Mouse (Mus musculus) heart, postnatal 0 days (tissue): ENCODE measurements at regions not wholly inside any gene's neighbourhood (a gene's known extent, or its start where the extent isn't known, plus 50 kb on each side); places are given as distances from the start of the nearest gene placed in this dataset.

Experiments
- ATAC-seq: fragments of 200-750 bp; cut with Nextera tagmentation; 2 replicates; pipeline ENCODE4 v1.8.0; 2017; ENCODE audit warnings: low read depth, moderate number of reproducible peaks, moderate library complexity; ENCODE audit not compliant: insufficient read depth
- DNase-seq: peaks from one replicate; pipeline ENCODE4 v3.0.0-alpha.2; 2016; ENCODE audit warnings: low spot score
- H3K27ac ChIP-seq: fragments of 300-500 bp; sonication (generic); 2 replicates; pipeline ENCODE4 v1.5.1; 2014; ENCODE audit warnings: low read depth, mild to moderate bottlenecking
- H3K27me3 ChIP-seq: fragments of 300-500 bp; sonication (generic); 2 replicates; pipeline ENCODE4 v1.6.1; 2014; ENCODE audit warnings: low read length, mixed read lengths; ENCODE audit not compliant: control insufficient read depth, insufficient read depth
- H3K36me3 ChIP-seq: fragments of 300-500 bp; sonication (generic); replicated peaks from 2 replicates; pipeline ENCODE4 v1.6.1; 2014; ENCODE audit warnings: low read length, mixed read lengths; ENCODE audit not compliant: control insufficient read depth, insufficient read depth
- H3K4me1 ChIP-seq: fragments of 300-500 bp; sonication (generic); 2 replicates; pipeline ENCODE4 v1.6.1; 2014; ENCODE audit warnings: antibody characterized with exemption; ENCODE audit not compliant: control insufficient read depth, insufficient read depth
- H3K4me2 ChIP-seq: fragments of 300-500 bp; sonication (generic); 2 replicates; pipeline ENCODE4 v1.6.1; 2014; ENCODE audit warnings: low read depth, mild to moderate bottlenecking, low read length, moderate library complexity
- H3K4me3 ChIP-seq: fragments of 300-500 bp; sonication (generic); 2 replicates; pipeline ENCODE4 v1.5.1; 2014; ENCODE audit warnings: low read depth, low read length
- H3K9ac ChIP-seq: fragments of 300-500 bp; sonication (generic); replicated peaks from 2 replicates; pipeline ENCODE4 v1.6.1; 2014; ENCODE audit warnings: low read depth, low read length, mixed read lengths
- H3K9me3 ChIP-seq: fragments of 300-500 bp; sonication (generic); replicated peaks from 2 replicates; pipeline ENCODE4 v1.6.1; 2016; ENCODE audit warnings: low read length; ENCODE audit not compliant: control insufficient read depth
- CTCF ChIP-seq: IDR thresholded peaks from 2 replicates; pipeline ENCODE4 v1.5.1; 2016; ENCODE audit warnings: antibody characterized with exemption, control low read depth, low read depth
- EP300 ChIP-seq: IDR thresholded peaks from 2 replicates; pipeline ENCODE4 v1.6.1; 2016; ENCODE audit warnings: antibody characterized with exemption, low read depth
- WGBS: fragments of 180-500 bp; shearing (Covaris S2); extraction: QIAGEN DNeasy Blood & Tissue Kit; methylation state at CpG from one replicate; pipeline ENCODE4 v1.1.7; 2014; 5-methylcytosine and 5-hydroxymethylcytosine counted together

DNA sequence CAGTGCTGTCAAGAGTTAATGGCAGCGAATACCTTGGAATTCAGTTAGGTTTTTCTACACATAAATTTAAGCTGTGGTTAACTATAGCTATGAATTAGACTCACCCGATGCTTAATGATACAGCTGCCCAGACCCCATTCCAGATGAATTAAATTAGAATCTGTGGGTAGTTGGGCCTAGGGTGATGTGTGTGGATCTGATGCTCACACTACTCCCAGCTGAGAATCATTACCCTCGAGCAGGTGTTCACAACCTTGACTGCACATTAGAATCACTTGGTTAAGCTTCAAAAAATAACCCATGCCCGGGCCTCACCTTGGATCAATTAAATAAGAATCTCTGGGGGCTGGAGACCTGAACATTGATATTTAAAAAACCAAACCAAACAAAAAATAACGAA, 684.2 kb upstream of the Adgra3 start:
- WGBS: 70% methylated on average over 5 of the region's 5 CpGs
- TF ChIP-seq CTCF (no peak), EP300 (no peak)
- H3K4me3 ChIP-seq: no peak overlapping the region
- DNase-seq (no peak), ATAC-seq (no peak)
- H3K36me3 ChIP-seq: no peaks in the 10 kb centered on the region
- H3K9me3 ChIP-seq: no peaks in the 10 kb centered on the region
- no peak overlapping the region for H3K27ac ChIP-seq
- H3K4me1 ChIP-seq: no peaks in the 10 kb centered on the region
- H3K27me3 ChIP-seq: no peaks in the 10 kb centered on the region
- no peak overlapping the region for H3K4me2 ChIP-seq
- H3K9ac ChIP-seq: no peak overlapping the region

DNA sequence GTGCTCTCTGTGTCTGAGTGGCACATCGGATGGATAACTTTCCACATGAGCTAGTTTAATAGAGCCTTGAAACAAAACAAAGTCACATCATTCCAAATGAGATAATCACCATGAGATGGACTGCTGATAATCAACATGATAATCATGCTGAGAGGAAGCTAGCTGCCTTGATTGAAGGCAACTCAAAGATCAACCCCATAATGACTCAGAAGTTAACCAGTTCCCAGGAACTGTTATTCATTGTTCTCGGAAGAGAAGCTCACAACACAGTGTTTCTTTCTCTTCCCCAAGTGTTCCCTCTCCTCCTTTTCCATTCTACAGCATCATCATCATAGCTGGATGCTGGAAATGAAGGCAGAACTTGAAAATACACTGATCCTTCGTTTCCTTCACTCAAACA, 674.9 kb upstream of the Adgra3 start:
- TF ChIP-seq CTCF (no peak), EP300 (no peak)
- no peaks in the 10 kb centered on the region for H3K9me3 ChIP-seq
- H3K27me3 ChIP-seq: no peaks in the 10 kb centered on the region
- no peak overlapping the region for H3K9ac ChIP-seq
- H3K36me3 ChIP-seq: no peaks in the 10 kb centered on the region
- WGBS: 59% methylated on average over 3 of the region's 3 CpGs
- no peak for DNase-seq
- H3K27ac ChIP-seq: no peak overlapping the region
- ATAC-seq: no peak
- no peak overlapping the region for H3K4me2 ChIP-seq
- H3K4me1 ChIP-seq: no peaks in the 10 kb centered on the region
- no peak overlapping the region for H3K4me3 ChIP-seq

DNA sequence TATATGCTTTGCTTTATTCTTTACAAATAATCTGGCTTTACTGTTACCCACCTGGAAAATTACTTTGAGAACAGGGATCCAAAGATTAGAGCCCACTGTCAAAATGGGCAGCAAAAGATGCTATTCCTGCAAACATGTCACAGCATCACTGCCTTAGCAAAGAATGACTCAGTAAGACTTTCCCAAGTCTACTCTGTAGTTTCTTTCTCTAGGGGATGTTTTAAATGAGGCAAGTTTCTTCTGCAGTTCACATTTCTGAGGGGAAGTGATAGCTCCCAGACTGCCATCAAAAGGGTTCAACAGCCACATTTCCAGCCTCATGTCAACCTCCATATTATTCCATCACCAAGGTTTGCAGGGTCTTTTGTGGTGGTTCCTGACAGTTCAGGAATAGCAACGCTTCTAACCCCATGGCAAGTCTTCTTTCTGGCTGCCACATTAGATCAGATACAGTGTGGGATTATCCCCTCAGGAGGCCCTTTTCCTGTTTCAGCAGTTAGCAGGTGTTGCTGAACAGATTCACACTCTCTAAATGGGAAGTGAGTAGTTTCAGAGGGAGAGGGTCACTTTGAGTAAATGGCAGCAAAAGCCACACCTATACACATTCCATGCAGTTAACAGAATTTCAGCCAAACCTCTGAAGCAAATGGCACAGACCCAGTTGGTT, 669.7 kb upstream of the Adgra3 start:
- no peak overlapping the region for H3K27ac ChIP-seq
- WGBS: 38% methylated on average over 1 of the region's 1 CpGs

DNA sequence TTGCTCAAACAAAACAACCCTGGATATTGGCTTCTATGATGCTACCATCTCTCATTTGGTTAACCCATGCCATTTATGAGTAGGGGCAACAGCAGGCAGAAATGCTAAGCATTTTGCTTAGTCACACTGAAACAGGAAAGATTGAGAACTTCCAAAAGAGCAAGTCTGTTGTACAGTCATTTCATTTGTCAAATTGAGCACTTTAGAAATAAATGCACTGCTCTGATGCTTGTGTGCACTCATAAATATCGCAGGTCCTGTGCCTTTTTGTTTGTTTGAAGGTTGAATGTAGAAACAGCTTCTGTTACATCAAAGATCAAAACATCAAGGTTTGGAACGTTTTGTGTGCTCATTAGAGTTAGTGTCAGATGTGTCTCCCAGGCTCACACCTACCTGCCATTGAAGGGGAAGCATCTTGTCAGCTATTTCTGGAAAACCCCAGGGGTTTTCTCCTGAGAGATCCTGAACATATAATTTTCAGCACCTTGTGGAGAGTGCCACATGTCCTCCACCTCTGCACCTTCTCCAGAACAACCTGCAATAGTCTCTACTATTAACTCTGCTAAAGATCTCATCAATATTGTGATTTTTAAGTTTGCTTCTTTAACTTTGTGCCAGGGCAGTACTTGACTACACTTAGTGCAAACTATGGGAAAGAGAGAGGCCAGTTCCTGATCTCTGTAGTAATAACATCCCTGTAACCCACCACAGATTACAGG, 648.3 kb upstream of the Adgra3 start:
- Histone ChIP-seq H3K4me2 (no peak overlapping the region), H3K9ac (no peak overlapping the region), H3K4me1 (no peaks in the 10 kb centered on the region), H3K27me3 (no peaks in the 10 kb centered on the region), H3K9me3 (no peaks in the 10 kb centered on the region), H3K4me3 (no peak overlapping the region), H3K27ac (no peak overlapping the region), H3K36me3 (no peaks in the 10 kb centered on the region)
- DNase-seq (no peak), ATAC-seq (no peak)
- TF ChIP-seq CTCF (no peak), EP300 (no peak)
- 61% methylated on average over 2 of the region's 2 CpGs for WGBS

More for the DNA sequence above, 669.7 kb upstream of the Adgra3 start:
- H3K27me3 ChIP-seq: no peaks in the 10 kb centered on the region
- ATAC-seq: no peak
- H3K9ac ChIP-seq: no peak overlapping the region
- H3K36me3 ChIP-seq: no peaks in the 10 kb centered on the region
- DNase-seq: no peak
- H3K4me2 ChIP-seq: no peak overlapping the region
- H3K9me3 ChIP-seq: no peaks in the 10 kb centered on the region
- H3K4me1 ChIP-seq: no peaks in the 10 kb centered on the region
- H3K4me3 ChIP-seq: no peak overlapping the region
- TF ChIP-seq CTCF (no peak), EP300 (no peak)

DNA sequence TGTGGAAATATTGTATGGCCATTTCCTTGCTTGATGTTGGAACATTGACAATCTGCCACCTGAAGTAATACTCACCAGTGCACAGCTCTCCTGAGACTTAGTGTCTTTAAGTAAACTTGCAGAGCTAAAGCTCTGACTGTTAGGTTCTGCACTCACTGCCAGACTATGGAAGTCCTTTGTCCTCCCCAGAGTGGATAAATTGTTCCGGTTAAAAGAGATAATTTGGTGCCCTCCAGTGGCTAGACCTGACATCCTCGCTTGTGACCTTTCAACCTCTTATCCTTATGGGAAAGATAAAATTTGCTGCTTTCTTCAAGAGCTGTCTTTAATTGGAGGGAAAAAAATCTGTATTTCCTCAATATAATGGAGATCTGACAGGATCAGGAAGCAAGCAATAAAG, 639.3 kb upstream of the Adgra3 start:
- ATAC-seq: no peak
- no peak overlapping the region for H3K9ac ChIP-seq
- WGBS: 10% methylated on average over 2 of the region's 2 CpGs

More for the DNA sequence above, 639.3 kb upstream of the Adgra3 start:
- Histone ChIP-seq H3K4me2 (no peak overlapping the region), H3K27ac (no peak overlapping the region), H3K4me1 (no peaks in the 10 kb centered on the region), H3K36me3 (no peaks in the 10 kb centered on the region), H3K27me3 (no peaks in the 10 kb centered on the region), H3K4me3 (no peak overlapping the region), H3K9me3 (no peaks in the 10 kb centered on the region)
- no peak for DNase-seq
- TF ChIP-seq CTCF: no peak
- TF ChIP-seq EP300: no peak
